Mouse (Mus musculus): ENCODE data around the gene Pkn1.

The Pkn1 gene

GRCm38 (mm10) chr8:83724697-83725482 is 25.9 kb upstream of the Pkn1 start:
- DNase-seq (ENCODE audit: low read depth, low spot score), result peak; percentile 78

GRCm38 (mm10) chr8:83723447-83724083 is 24.6 kb upstream of the Pkn1 start:
- DNase-seq (ENCODE audit: low read depth, low spot score), result no peak

- no peak for DNase-seq (ENCODE audit: low read depth, low spot score)
These were observed 23.7 kb upstream of the Pkn1 start for GRCm38 (mm10) chr8:83722631-83723030.

- DNase-seq (ENCODE audit: low read depth, low spot score), result no peak
These were observed 22.5 kb upstream of the Pkn1 start for GRCm38 (mm10) chr8:83721405-83722025.

GRCm38 (mm10) chr8:83719693-83720092 is 20.7 kb upstream of the Pkn1 start:
- DNase-seq (ENCODE audit: low read depth, low spot score), result no peak

- no peak for DNase-seq (ENCODE audit: low read depth, low spot score)
These were observed 20.1 kb upstream of the Pkn1 start for GRCm38 (mm10) chr8:83719048-83719447.

- DNase-seq (ENCODE audit: low read depth, low spot score), result no peak
These were observed 17.6 kb upstream of the Pkn1 start for GRCm38 (mm10) chr8:83716563-83716962.

- DNase-seq (ENCODE audit: low read depth, low spot score), result no peak
These were observed 16.8 kb upstream of the Pkn1 start for GRCm38 (mm10) chr8:83715771-83716170.

GRCm38 (mm10) chr8:83715031-83715690 is 16.2 kb upstream of the Pkn1 start, which contains the start of gene Ddx39:
Gene Ddx39 (plus strand): TSS chr8:83715177.
- peak; percentile 98 for DNase-seq (ENCODE audit: low read depth, low spot score)

- no peak for DNase-seq (ENCODE audit: low read depth, low spot score)
These were observed 15.7 kb upstream of the Pkn1 start for GRCm38 (mm10) chr8:83714676-83715030.

GRCm38 (mm10) chr8:83707554-83707953 is 8.6 kb upstream of the Pkn1 start:
- DNase-seq (ENCODE audit: low read depth, low spot score), result no peak

- DNase-seq (ENCODE audit: low read depth, low spot score), result no peak
These were observed 7.4 kb upstream of the Pkn1 start for GRCm38 (mm10) chr8:83706411-83706810.

GRCm38 (mm10) chr8:83703426-83703825 is 4.4 kb upstream of the Pkn1 start:
- DNase-seq (ENCODE audit: low read depth, low spot score), result no peak

- DNase-seq (ENCODE audit: low read depth, low spot score), result no peak
These were observed 1.6 kb upstream of the Pkn1 start for GRCm38 (mm10) chr8:83700423-83701085.

GRCm38 (mm10) chr8:83699566-83699965 is 587 bp upstream of the Pkn1 start:
- DNase-seq (ENCODE audit: low read depth, low spot score), result peak; percentile 40

GRCm38 (mm10) chr8:83698291-83698660 is 703 bp downstream of the Pkn1 start:
- DNase-seq (ENCODE audit: low read depth, low spot score), result no peak

- no peak for DNase-seq (ENCODE audit: low read depth, low spot score)
These were observed 1.4 kb downstream of the Pkn1 start for GRCm38 (mm10) chr8:83697374-83698220.

- no peak for DNase-seq (ENCODE audit: low read depth, low spot score)
These were observed 3.5 kb downstream of the Pkn1 start for GRCm38 (mm10) chr8:83695351-83696106.

- no peak for DNase-seq (ENCODE audit: low read depth, low spot score)
These were observed 4.4 kb downstream of the Pkn1 start for GRCm38 (mm10) chr8:83694369-83695160.

Data from forelimb bud, embryonic 11.5 days (tissue).